Mouse (Mus musculus) thymus, postnatal 14 days (tissue): ENCODE results near the gene Capn9.

ENCODE experiments used
- DNase-seq: peaks from one replicate; pipeline ENCODE4 v3.0.0; 2021

The Capn9 gene

DNA sequence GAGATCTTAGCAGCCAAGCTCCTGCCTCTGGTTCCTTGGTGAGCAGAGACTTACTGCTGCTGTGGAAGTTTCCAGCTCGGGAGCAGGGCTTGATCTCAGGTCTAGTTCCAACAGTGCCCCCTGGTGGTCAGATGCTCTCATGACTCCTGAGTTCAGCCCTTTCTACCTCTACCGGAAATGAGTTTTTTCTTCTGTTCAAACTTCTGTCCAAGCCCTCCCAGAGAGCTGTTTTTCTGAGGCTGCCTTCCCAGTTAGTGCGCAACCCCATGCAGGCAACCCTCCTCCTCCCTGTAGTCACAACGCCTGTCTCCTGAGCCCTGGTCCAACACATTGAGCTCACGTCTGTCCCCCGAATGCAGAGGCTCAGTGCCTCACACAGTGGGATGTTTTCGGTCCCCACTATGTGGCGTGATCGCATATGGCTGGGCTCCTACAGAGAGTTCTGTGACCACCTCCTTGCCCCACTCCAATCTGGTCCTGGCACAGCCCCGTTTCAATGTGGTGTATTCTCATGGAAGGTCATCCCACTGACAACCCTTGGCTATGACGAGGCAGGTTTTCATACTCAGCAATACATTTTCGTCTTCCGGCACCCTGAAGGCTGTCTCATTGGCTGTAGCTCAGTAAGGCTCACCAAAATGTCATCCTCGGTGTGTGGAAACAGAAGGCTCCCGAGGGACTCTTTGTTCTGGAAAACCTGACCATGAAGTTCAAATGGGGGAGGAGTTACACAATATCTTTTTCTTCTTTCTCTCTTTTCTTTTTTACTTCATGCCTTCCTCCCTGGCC is 2.2 kb upstream of the Capn9 start:
- peak; percentile 92 for DNase-seq

GRCm38 (mm10) chr8:124576751-124577150 is 840 bp downstream of the Capn9 start:
- no peak for DNase-seq

DNA sequence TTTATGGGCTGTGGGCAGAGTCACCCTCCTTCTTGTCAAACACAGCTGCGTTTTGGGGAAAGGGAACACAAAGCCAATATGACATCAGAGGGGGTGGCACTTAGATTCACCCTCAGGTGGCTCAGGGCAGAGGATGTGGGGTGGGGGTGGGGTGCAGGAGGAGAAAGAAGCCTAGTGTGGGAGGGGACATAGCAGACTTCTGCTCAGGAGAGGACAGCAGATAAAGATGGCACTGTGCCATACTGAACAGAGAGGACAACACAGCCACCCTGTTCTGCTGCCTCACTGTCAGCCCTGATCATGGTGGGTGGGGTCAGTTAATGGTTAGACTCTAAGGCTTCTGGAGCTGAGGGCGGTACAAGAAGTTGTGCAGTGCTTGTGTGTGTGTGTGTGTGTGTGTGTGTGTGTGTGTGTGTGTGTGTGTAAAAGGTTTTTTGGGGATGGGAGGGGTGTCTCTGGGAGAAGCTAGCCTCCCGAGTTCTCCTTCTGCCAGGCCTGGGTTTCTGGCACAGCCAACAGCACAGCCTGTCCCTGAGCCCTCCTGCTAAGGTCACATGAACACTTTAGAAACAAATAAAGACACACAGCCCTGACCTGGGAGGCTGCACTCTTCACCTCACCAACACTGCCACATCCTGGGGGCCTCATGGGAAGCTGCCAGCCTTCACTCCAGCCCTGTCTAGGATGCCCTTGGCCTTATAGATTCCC is 10.0 kb downstream of the Capn9 start:
- DNase-seq = peak; percentile 49

- no peak for DNase-seq
These were observed 10.6 kb downstream of the Capn9 start for GRCm38 (mm10) chr8:124586556-124586955.

DNA sequence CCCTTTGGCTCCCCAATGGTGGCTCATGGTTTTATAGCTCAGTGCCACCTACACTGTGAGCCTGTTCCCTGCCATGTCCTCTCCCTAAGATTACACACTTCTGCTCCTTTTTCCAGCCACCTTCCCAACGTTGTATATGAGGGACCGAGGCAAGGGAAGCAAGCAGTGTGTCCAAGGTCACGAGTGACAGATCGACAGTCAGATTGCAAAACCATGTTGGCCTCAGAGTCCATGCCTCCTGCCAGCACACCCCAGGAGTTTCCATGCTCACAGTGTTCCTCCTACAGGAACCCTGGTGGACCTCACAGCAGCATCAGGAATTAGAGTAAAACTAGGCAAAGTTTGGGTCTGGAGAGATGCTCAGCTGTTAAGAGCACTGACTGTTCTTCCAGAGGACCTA is 13.5 kb downstream of the Capn9 start:
- DNase-seq = no peak

DNA sequence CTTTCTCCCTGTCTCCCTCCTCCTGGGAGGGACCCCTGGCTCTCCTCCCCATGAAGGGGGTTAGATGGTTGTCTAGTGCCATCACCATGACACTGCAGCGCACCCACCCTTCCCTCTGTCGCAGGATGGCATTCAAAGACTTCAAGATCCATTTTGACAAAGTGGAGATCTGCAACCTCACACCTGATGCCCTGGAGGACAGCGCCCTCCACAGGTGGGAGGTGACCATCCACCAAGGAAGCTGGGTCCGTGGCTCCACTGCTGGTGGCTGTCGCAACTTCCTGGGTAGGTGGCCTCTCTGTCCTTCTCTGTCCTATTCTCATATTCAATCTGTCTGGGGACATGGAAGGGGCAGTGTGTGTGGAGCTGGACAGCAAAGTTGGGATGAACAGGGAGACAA is 28.2 kb downstream of the Capn9 start:
- DNase-seq = peak; percentile 27

- peak; percentile 42 for DNase-seq
These were observed 32.5 kb downstream of the Capn9 start for GRCm38 (mm10) chr8:124608239-124608971.

DNA sequence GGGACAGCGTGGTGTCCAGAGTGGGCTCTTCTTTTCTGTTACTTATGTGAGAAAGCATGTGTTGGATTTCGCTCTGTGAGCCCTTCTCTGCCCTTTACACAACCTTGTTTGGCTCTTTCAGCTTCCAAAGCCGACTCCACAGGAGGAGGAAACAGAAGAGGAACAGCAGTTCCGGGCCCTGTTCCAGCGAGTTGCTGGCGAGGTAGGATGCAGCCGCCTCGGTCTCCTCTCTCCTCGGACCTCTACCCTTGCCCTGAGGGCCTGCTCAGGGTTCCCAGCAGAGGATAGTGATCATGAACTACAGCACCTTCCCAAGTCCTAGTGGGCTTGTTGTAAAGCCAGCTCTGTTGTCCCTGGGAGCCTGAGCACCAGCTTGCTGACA is 33.1 kb downstream of the Capn9 start:
- DNase-seq = no peak

GRCm38 (mm10) chr8:124614325-124614724 is 38.4 kb downstream of the Capn9 start:
- no peak for DNase-seq

GRCm38 (mm10) chr8:124617266-124617869 is 41.5 kb downstream of the Capn9 start:
- peak; percentile 70 for DNase-seq

- no peak for DNase-seq
These were observed 42.3 kb downstream of the Capn9 start for GRCm38 (mm10) chr8:124618252-124618651.

- DNase-seq = no peak
These were observed 45.3 kb downstream of the Capn9 start for GRCm38 (mm10) chr8:124621255-124621654.

GRCm38 (mm10) chr8:124626251-124626650 is 50.3 kb downstream of the Capn9 start:
- no peak for DNase-seq

- no peak for DNase-seq
These were observed 54.6 kb downstream of the Capn9 start for GRCm38 (mm10) chr8:124630489-124630888.

- DNase-seq = no peak
These were observed 55.0 kb downstream of the Capn9 start for GRCm38 (mm10) chr8:124630891-124631290.

- no peak for DNase-seq
These were observed 56.1 kb downstream of the Capn9 start for GRCm38 (mm10) chr8:124631966-124632365.

GRCm38 (mm10) chr8:124633001-124633703 is 57.2 kb downstream of the Capn9 start:
- no peak for DNase-seq

GRCm38 (mm10) chr8:124634411-124635246 is 58.7 kb downstream of the Capn9 start:
- DNase-seq = no peak

GRCm38 (mm10) chr8:124635247-124635502 is 59.3 kb downstream of the Capn9 start:
- DNase-seq = no peak

DNA sequence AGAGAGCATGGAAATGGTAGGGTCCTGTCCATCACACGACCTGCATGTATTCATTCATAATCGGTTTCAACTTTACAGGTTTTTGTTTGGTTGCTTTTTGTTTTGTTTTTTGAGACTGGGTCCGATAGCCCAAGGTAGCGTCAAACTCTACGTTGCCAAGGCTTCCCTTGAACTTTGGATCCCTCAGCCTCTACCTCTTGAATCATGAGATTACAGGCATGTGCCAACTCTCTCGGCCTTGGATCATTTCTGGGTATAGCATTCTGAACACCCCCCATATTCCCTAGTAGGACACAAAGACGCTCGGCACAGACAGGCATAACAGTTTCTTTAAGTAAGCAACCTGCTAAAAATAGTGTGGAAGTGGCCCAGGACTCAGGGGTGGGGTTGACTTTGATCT is 65.7 kb downstream of the Capn9 start:
- DNase-seq = no peak

DNA sequence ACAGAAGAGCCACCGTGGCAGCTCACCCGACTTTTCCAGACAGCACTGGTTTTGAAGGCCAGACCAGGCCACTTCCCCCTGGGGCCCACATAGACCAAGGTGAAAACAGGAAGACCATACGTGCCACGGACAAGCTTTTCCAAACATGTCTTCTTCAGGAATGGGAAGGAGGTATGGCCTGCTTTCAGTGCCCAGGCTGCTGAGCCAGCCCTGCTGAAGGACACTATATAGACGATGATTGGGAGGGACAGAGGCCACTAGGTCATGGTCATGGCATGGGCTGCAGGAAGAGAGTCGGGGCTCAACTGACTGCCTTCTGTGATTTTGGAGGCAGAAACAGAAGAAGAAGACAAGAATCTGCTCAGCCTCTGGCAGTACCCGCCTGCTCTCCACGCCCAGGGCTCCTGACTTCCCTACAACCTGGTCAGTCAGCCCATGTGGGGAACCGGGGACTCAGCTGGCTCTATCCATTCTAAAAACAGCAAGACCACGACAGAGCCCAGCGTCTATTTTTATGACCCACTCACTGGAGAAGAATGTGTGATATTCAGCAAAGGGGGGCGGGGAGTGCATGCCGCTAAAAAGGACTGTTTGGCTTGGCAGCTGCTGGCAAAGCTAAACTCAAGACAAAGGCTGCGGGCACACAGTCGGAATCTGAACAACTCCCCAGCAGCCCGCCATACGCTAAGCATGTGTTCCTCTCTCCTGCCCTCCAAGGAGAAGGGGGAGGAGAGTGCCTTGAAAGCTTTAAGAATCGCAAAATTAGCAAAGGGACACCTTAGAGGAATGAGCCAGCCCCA is 67.8 kb downstream of the Capn9 start:
- DNase-seq = no peak
